Mouse (Mus musculus): Measurements from ENCODE around the gene Rdm1. TPM values are rescaled to one million over a fixed set of nuclear protein-coding genes. Genes with fewer than 3 reads are reported as not detected.
"Not testable (repeated sequence)": the region's sequence is repeated elsewhere in the genome, so short reads cannot be mapped to it uniquely, and the experiment has no call there.

Gene Rdm1
- 13.3 and 15.3 TPM in 2 replicates for polyA plus RNA-seq (2015; fragmentation: Nextera tagmentation; extraction: Ambion mirVana)

- H3K4me3 ChIP-seq (ENCODE audit: low read depth, low read length) = peak within 1 kb of the TSS; percentile 58
- peak within 1 kb of the TSS; percentile 91 for H3K27ac ChIP-seq (ENCODE audit: low read depth, low read length)
- no peaks in the 10 kb centered on the region for H3K4me1 ChIP-seq (replicated peaks; ENCODE audit: control insufficient read depth, insufficient read depth, low read length)
- no peaks in the 10 kb centered on the region for H3K9me3 ChIP-seq (ENCODE audit: control insufficient read depth)
- peak within 1 kb of the TSS; percentile 69 for H3K9ac ChIP-seq (ENCODE audit: low read depth, low read length)
- peak within 1 kb of the TSS; percentile 92 for H3K4me2 ChIP-seq (replicated peaks; ENCODE audit: low read depth)
- no peak for TF ChIP-seq CTCF (IDR thresholded peaks at IDR 0.05; ENCODE audit: low read depth)
- no peaks in the 10 kb centered on the region for H3K27me3 ChIP-seq (replicated peaks; ENCODE audit: control insufficient read depth, insufficient read depth, low read length)
- H3K36me3 ChIP-seq (ENCODE audit: control insufficient read depth, insufficient read depth) = no peaks in the 10 kb centered on the region; the same call in 1 of the 2 replicates
- peak; percentile 88 for ATAC-seq
- WGBS = 1% methylated on average over 33 of the region's 34 CpGs
These were observed at the start of gene Rdm1 for GRCm38 (mm10) chr11:101626995-101627856. Rdm1 (plus strand) TSS chr11:101627195.

DNA sequence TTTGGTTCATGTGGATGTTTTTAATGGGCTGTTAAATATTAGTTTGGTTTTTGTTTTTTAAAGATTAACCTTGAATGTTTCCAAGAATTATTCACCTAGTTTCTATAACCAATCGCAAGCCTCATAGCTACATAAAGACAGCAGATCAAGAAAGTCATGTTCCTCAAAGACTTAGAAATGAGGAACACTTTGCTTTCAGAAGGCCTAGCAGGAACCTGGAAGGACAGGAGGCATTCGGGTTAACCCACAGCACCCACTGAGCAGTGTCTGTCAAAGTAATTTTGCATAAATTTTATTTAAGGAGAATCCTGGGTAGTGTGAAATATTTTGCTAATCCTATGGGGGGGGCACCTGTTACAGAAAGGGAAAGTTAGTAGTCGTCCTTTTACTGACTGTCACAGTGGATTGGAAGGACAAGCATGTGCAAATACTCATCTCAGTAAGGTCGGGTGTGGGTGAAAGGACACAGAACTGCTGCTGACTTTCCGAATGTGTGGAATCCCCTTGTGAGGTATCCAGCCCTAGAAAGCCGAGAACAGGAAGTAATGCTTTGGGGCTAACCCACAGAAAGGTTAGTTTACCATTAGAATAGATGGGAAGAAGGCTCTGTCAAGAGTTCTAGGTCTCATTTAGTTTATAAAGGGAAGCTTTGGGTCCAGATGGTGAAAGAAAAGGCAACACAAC, 45.8 kb upstream of the Rdm1 start:
- H3K27ac ChIP-seq (ENCODE audit: low read depth, low read length) = peak overlapping the region; percentile 5; the same call in 1 of the 2 replicates
- 63% methylated on average over 6 of the region's 6 CpGs for WGBS
- no peak overlapping the region for H3K4me2 ChIP-seq (replicated peaks; ENCODE audit: low read depth)
- no peak overlapping the region for H3K9ac ChIP-seq (ENCODE audit: low read depth, low read length)
- no peak for ATAC-seq
- peaks cover 47% of the 10 kb centered on the region for H3K36me3 ChIP-seq (ENCODE audit: control insufficient read depth, insufficient read depth)
- no peaks in the 10 kb centered on the region for H3K9me3 ChIP-seq (ENCODE audit: control insufficient read depth)
- 0 out of 2 replicates have a peak, but pooled peaks cover 4% of the 10 kb centered on the region for H3K4me1 ChIP-seq (replicated peaks; ENCODE audit: control insufficient read depth, insufficient read depth, low read length)
- no peaks in the 10 kb centered on the region for H3K27me3 ChIP-seq (replicated peaks; ENCODE audit: control insufficient read depth, insufficient read depth, low read length)
- no peak for TF ChIP-seq CTCF (IDR thresholded peaks at IDR 0.05; ENCODE audit: low read depth)
- H3K4me3 ChIP-seq (ENCODE audit: low read depth, low read length) = no peak overlapping the region

DNA sequence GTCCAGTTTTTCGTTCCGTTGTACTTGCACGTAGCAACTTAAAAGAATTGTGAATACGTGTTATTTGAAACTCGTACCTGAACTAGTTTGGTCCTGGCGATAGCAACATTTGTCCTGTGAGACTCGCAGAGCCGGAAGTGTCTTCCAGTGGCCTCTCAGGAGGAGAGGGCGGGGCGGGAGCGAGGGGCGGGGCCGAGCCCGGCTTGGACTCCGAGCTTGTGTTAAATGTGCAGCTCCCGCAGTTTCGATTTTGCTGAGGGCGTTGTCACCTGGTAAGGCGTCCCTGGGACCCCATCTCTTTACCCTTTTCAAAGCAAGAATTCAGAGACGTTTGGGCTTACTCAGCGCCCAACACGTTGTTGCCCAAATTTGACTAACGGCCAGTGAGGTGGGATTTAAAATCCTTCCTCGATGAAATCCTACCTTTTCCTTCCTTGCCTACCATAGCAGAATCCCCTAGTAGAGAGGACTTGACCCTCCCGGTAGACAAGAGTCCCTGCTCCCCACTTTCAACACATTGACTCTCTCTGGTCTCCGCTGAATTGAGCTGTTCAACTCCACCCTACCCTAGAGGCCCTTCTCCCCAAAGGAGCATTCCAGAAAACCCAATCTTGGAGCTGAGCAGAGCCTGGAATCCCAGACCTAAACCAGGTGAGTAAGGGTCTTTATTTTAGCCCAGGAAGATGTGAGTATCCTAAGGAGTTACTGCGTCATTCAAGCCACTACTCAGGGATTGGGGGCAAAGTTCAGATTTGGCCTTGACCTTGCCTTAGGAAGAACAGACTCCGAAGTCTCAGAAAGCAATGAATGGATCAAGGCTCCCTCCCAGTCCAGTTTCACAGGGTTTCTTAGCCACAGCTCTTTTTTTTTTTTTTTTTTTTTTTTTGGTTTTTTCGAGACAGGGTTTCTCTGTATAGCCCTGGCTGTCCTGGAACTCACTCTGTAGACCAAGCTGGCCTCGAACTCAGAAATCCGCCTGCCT, 44.6 kb upstream of the Rdm1 start, which contains the start of gene Tmem106a:
Tmem106a (plus strand) TSS at position 189 of the 982 bp plus-strand sequence.
- H3K27ac ChIP-seq (ENCODE audit: low read depth, low read length) = peak within 1 kb of the TSS; percentile 92
- no peaks in the 10 kb centered on the region for H3K27me3 ChIP-seq (replicated peaks; ENCODE audit: control insufficient read depth, insufficient read depth, low read length)
- H3K9me3 ChIP-seq (ENCODE audit: control insufficient read depth) = no peaks in the 10 kb centered on the region
- H3K36me3 ChIP-seq (ENCODE audit: control insufficient read depth, insufficient read depth) = peaks cover 46% of the 10 kb centered on the region
- H3K9ac ChIP-seq (ENCODE audit: low read depth, low read length) = peak within 1 kb of the TSS; percentile 58
- H3K4me1 ChIP-seq (replicated peaks; ENCODE audit: control insufficient read depth, insufficient read depth, low read length) = 0 out of 2 replicates have a peak, but pooled peaks cover 4% of the 10 kb centered on the region
- no peak for TF ChIP-seq CTCF (IDR thresholded peaks at IDR 0.05; ENCODE audit: low read depth)
- 9% methylated on average over 29 of the region's 31 CpGs for WGBS
- peak within 1 kb of the TSS; percentile 72 for H3K4me2 ChIP-seq (replicated peaks; ENCODE audit: low read depth)
- ATAC-seq = peak; percentile 80
- peak within 1 kb of the TSS; percentile 45 for H3K4me3 ChIP-seq (ENCODE audit: low read depth, low read length)

DNA sequence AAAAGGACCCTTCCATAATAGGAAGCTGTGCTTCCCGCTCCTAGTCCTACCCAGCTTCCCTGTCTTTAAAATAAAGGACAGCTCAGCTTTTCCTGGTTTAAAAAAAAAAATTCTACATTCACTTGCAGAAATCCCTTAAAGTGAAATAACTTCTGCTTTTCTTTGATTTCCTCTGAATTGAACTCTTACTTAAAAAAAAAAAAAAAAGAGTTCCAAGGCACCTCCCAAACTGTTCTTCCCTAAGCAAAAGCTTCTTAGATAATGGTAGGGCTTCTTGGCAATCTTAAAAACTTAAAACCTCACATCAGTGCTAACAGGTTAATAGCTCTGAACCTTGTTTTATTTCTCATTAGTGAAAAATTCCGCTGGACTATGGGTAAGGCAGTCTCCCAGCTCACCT, 43.8 kb upstream of the Rdm1 start:
- WGBS = 83% methylated on average over 2 of the region's 2 CpGs

DNA sequence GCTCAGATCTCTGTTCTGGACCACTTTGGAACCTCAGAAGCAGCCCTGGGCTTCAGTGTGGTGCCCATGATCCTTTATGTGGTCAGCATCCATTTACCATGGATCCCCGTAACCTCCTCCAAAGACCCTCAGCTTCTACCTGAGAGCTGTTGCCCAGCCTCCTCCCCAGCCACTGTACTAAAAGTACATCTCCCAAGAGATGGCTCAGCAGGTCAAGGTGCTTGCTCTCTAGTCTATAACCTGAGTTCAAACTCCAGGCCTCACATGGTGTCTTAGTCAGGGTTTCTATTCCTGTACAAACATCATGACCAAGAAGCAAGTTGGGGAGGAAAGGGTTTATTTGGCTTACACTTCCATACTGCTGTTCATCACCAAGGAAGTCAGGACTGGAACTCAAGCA, 42.0 kb upstream of the Rdm1 start:
- WGBS = 81% methylated on average over 1 of the region's 1 CpGs
- peak overlapping the region; percentile 41; the same call in 1 of the 2 replicates for H3K27ac ChIP-seq (ENCODE audit: low read depth, low read length)

More for the DNA sequence above, 43.8 kb upstream of the Rdm1 start:
- no peak overlapping the region for H3K4me3 ChIP-seq (ENCODE audit: low read depth, low read length)
- H3K27ac ChIP-seq (ENCODE audit: low read depth, low read length) = peak overlapping the region; percentile 92; the same call in 1 of the 2 replicates
- 0 out of 2 replicates have a peak, but pooled peaks cover 4% of the 10 kb centered on the region for H3K4me1 ChIP-seq (replicated peaks; ENCODE audit: control insufficient read depth, insufficient read depth, low read length)
- no peaks in the 10 kb centered on the region for H3K9me3 ChIP-seq (ENCODE audit: control insufficient read depth)
- no peak overlapping the region for H3K9ac ChIP-seq (ENCODE audit: low read depth, low read length)
- peak overlapping the region; percentile 72 for H3K4me2 ChIP-seq (replicated peaks; ENCODE audit: low read depth)
- H3K36me3 ChIP-seq (ENCODE audit: control insufficient read depth, insufficient read depth) = peaks cover 38% of the 10 kb centered on the region
- H3K27me3 ChIP-seq (replicated peaks; ENCODE audit: control insufficient read depth, insufficient read depth, low read length) = no peaks in the 10 kb centered on the region
- no peak for ATAC-seq
- no peak for TF ChIP-seq CTCF (IDR thresholded peaks at IDR 0.05; ENCODE audit: low read depth)

More for the DNA sequence above, 42.0 kb upstream of the Rdm1 start:
- H3K9me3 ChIP-seq (ENCODE audit: control insufficient read depth); H3K4me2 ChIP-seq (replicated peaks; ENCODE audit: low read depth); H3K9ac ChIP-seq (ENCODE audit: low read depth, low read length); ATAC-seq; H3K4me1 ChIP-seq (replicated peaks; ENCODE audit: control insufficient read depth, insufficient read depth, low read length); H3K27me3 ChIP-seq (replicated peaks; ENCODE audit: control insufficient read depth, insufficient read depth, low read length); H3K4me3 ChIP-seq (ENCODE audit: low read depth, low read length): not testable (repeated sequence)
- peaks cover 29% of the 10 kb centered on the region for H3K36me3 ChIP-seq (ENCODE audit: control insufficient read depth, insufficient read depth)
